ENCODE assay signal across 9 mouse cellular contexts in genomic region chr19:10019214-10019760, GRCm38 (mm10). TPM values are rescaled to one million over a fixed set of nuclear protein-coding genes. Genes with fewer than 3 reads are reported as not detected.
A peak's percentile ranks its signal among the peaks of the same experiment; 100 is the strongest.
DNase-seq lines count a peak whose midpoint lies in the region; ATAC-seq and TF ChIP-seq lines count a peak whose summit lies in the region.
"Had no signal": no experiment of that assay in that cellular context is flagged by ENCODE, and none has a peak within 500 bp of the region (broad histone marks: within the 10 kb centered on the region; RNA-seq: fewer than 3 reads in every experiment).

No protein-coding gene starts in this region.

- peak overlapping the region; percentile 98 for H3K4me2 ChIP-seq in heart, embryonic 11.5 days
- peak overlapping the region; percentile 85 for H3K4me2 ChIP-seq in hindbrain, embryonic 12.5 days (replicated peaks)

- no peak overlapping the region for H3K27ac ChIP-seq in heart, embryonic 11.5 days (ENCODE audit: low read depth, low read length)
- H3K27ac ChIP-seq in bone marrow macrophage, adult 2 months (ENCODE audit: insufficient read depth, low read depth, low read length), result peak overlapping the region; percentile 53
- no peak overlapping the region for H3K27ac ChIP-seq in hindbrain, embryonic 12.5 days
- 0 out of 2 replicates have a peak overlapping the region, but pooled peaks have one; percentile 84 for H3K27ac ChIP-seq in midbrain, embryonic 10.5 days (replicated peaks)

- no peak for TF ChIP-seq POLR2A in bone marrow macrophage, adult 2 months (IDR thresholded peaks at IDR 0.05; ENCODE audit: borderline replicate concordance, low read depth, low read length)

- no peak for ATAC-seq in heart, embryonic 11.5 days (replicated peaks; ENCODE audit: insufficient number of reproducible peaks, low FRiP score, low TSS enrichment)
- no peak for ATAC-seq in hindbrain, embryonic 12.5 days (ENCODE audit: low FRiP score)

- no peak for TF ChIP-seq CTCF in bone marrow macrophage, adult 2 months (IDR thresholded peaks at IDR 0.05; ENCODE audit: low read depth, low read length)

- no peaks in the 10 kb centered on the region for H3K27me3 ChIP-seq in heart, embryonic 11.5 days (ENCODE audit: control insufficient read depth, insufficient read depth, low read length)
- peaks cover 8% of the 10 kb centered on the region for H3K27me3 ChIP-seq in hindbrain, embryonic 12.5 days
- peaks cover 41% of the 10 kb centered on the region for H3K27me3 ChIP-seq in midbrain, embryonic 10.5 days (ENCODE audit: low read depth, poor library complexity, severe bottlenecking)

- no peak for DNase-seq in heart, adult 18-20 months
- no peak for DNase-seq in midbrain, embryonic 10.5 days (ENCODE audit: low spot score)
- no peak for DNase-seq in gastrocnemius, adult 8-10 months (ENCODE audit: low spot score in 2 of 2)
- no peak for DNase-seq in left cerebral cortex, postnatal 36 days (ENCODE audit: low spot score in 2 of 2)
- no peak for DNase-seq in ovary, postnatal 36 days (ENCODE audit: low spot score)

- peaks cover 69% of the 10 kb centered on the region for H3K4me1 ChIP-seq in heart, embryonic 11.5 days (ENCODE audit: control insufficient read depth, insufficient read depth, low read length)
- H3K4me1 ChIP-seq in bone marrow macrophage, adult 2 months (ENCODE audit: control insufficient read depth, insufficient read depth, low read length), result peaks cover 38% of the 10 kb centered on the region
- H3K4me1 ChIP-seq in hindbrain, embryonic 12.5 days, result peaks cover 25% of the 10 kb centered on the region; the same call in 1 of the 2 replicates
- H3K4me1 ChIP-seq in midbrain, embryonic 10.5 days, result peaks cover 49% of the 10 kb centered on the region

- intact Hi-C loops in left cerebral cortex, postnatal 36 days (cut with DNase I), result no loop called here

- H3K4me3 ChIP-seq in heart, embryonic 11.5 days (ENCODE audit: low read depth, low read length), result peak overlapping the region; percentile 71
- H3K4me3 ChIP-seq in bone marrow macrophage, adult 2 months (ENCODE audit: insufficient read depth, low read length), result peak overlapping the region; percentile 81
- peak overlapping the region; percentile 55 for H3K4me3 ChIP-seq in hindbrain, embryonic 12.5 days
- H3K4me3 ChIP-seq in midbrain, embryonic 10.5 days, result peak overlapping the region; percentile 60

- WGBS in heart, embryonic 11.5 days (ENCODE audit: insufficient replicate concordance), result 73% methylated on average over 4 of the region's 4 CpGs
- 69% methylated on average over 4 of the region's 4 CpGs for WGBS in hindbrain, embryonic 12.5 days
- 72% methylated on average over 4 of the region's 4 CpGs for WGBS in midbrain, embryonic 10.5 days

- no peaks in the 10 kb centered on the region for H3K36me3 ChIP-seq in heart, embryonic 11.5 days (ENCODE audit: control insufficient read depth, insufficient read depth, low read length)
- no peaks in the 10 kb centered on the region for H3K36me3 ChIP-seq in hindbrain, embryonic 12.5 days
- H3K36me3 ChIP-seq in midbrain, embryonic 10.5 days, result no peaks in the 10 kb centered on the region

- H3K9ac ChIP-seq in heart, embryonic 11.5 days (ENCODE audit: low read depth, low read length), result peak overlapping the region; percentile 82
- 0 out of 2 replicates have a peak overlapping the region, but pooled peaks have one; percentile 63 for H3K9ac ChIP-seq in hindbrain, embryonic 12.5 days

- no peaks in the 10 kb centered on the region for H3K9me3 ChIP-seq in heart, embryonic 11.5 days (replicated peaks; ENCODE audit: control insufficient read depth, low read length)
- no peaks in the 10 kb centered on the region for H3K9me3 ChIP-seq in hindbrain, embryonic 12.5 days (replicated peaks)
- H3K9me3 ChIP-seq in midbrain, embryonic 10.5 days (replicated peaks), result 0 out of 2 replicates have a peak, but pooled peaks cover 3% of the 10 kb centered on the region

RNA-seq across cellular contexts. Expression of gene Rab3il1, which starts 17.8 kb away (rescaled TPM):
- 50.8 and 54.0 TPM in 2 replicates for polyA plus RNA-seq in heart, embryonic 11.5 days (2014; fragmentation: Nextera tagmentation; extraction: Ambion mirVana)
- total RNA-seq in heart, adult 18-20 months (2021), result 1 to 10 TPM; 6.6 to 6.8 TPM
- 156 and 178 TPM in 2 replicates for polyA plus RNA-seq in bone marrow macrophage, adult 2 months (2012; ENCODE audit: insufficient read depth, insufficient read length, missing spikeins)
- 35.4 and 40.0 TPM in 2 replicates for polyA plus RNA-seq in hindbrain, embryonic 12.5 days (2016; fragmentation: Nextera tagmentation; extraction: Ambion mirVana)
- 34.6 and 35.6 TPM in 2 replicates for polyA plus RNA-seq in midbrain, embryonic 10.5 days (2016; fragmentation: Nextera tagmentation; extraction: Ambion mirVana)
- total RNA-seq in gastrocnemius, adult 8-10 months (2022), result 1 to 10 TPM; 2.5 to 3.9 (median 3.3) TPM
- total RNA-seq in left cerebral cortex, postnatal 36 days (2021), result 1 to 10 TPM; 8.5 to 9.9 TPM
- total RNA-seq: neutrophil, adult 5-6 weeks had no signal

RNA-seq across cellular contexts. Expression of gene Best1, which starts 17.9 kb away (rescaled TPM):
- 0.10 and 0.41 TPM in 2 replicates for polyA plus RNA-seq in heart, embryonic 11.5 days (2014; fragmentation: Nextera tagmentation; extraction: Ambion mirVana)
- total RNA-seq in heart, adult 18-20 months (2021), result under 1 TPM; 0.12 to 0.13 TPM
- 0.44 and 2.3 TPM in 2 replicates for polyA plus RNA-seq in bone marrow macrophage, adult 2 months (2012; ENCODE audit: insufficient read depth, insufficient read length, missing spikeins)
- 0.94 and 1.1 TPM in 2 replicates for polyA plus RNA-seq in hindbrain, embryonic 12.5 days (2016; fragmentation: Nextera tagmentation; extraction: Ambion mirVana)
- polyA plus RNA-seq in midbrain, embryonic 10.5 days (2016; fragmentation: Nextera tagmentation; extraction: Ambion mirVana), result 1.4 and 2.0 TPM in 2 replicates
- under 1 TPM in 3 of 4 experiments, not detected in 1; 0.39 to 0.46 (median 0.45) TPM for total RNA-seq in gastrocnemius, adult 8-10 months (2022)
- total RNA-seq in left cerebral cortex, postnatal 36 days (2021), result 1 to 10 TPM; 1.0 to 1.2 TPM

RNA-seq across cellular contexts. Expression of gene Fads3, which starts 22.1 kb away (rescaled TPM):
- polyA plus RNA-seq in heart, embryonic 11.5 days (2014; fragmentation: Nextera tagmentation; extraction: Ambion mirVana), result 15.8 and 17.9 TPM in 2 replicates
- total RNA-seq in heart, adult 18-20 months (2021), result 10 to 100 TPM; 31.8 to 34.9 TPM
- polyA plus RNA-seq in bone marrow macrophage, adult 2 months (2012; ENCODE audit: insufficient read depth, insufficient read length, missing spikeins), result 4.6 and 6.5 TPM in 2 replicates
- 13.1 and 16.6 TPM in 2 replicates for polyA plus RNA-seq in hindbrain, embryonic 12.5 days (2016; fragmentation: Nextera tagmentation; extraction: Ambion mirVana)
- polyA plus RNA-seq in midbrain, embryonic 10.5 days (2016; fragmentation: Nextera tagmentation; extraction: Ambion mirVana), result 5.5 and 5.8 TPM in 2 replicates
- total RNA-seq in gastrocnemius, adult 8-10 months (2022), result 1 to 10 TPM; 1.5 to 4.9 (median 3.5) TPM
- total RNA-seq in left cerebral cortex, postnatal 36 days (2021), result 10 to 100 TPM; 26.1 to 29.6 TPM
- total RNA-seq: neutrophil, adult 5-6 weeks had no signal

RNA-seq across cellular contexts. Expression of gene Fth1, which starts 38.9 kb away (rescaled TPM):
- polyA plus RNA-seq in heart, embryonic 11.5 days (2014; fragmentation: Nextera tagmentation; extraction: Ambion mirVana), result 1,994 and 2,294 TPM in 2 replicates
- 1,000 to 10,000 TPM; 2,847 to 3,135 TPM for total RNA-seq in heart, adult 18-20 months (2021)
- polyA plus RNA-seq in bone marrow macrophage, adult 2 months (2012; ENCODE audit: insufficient read depth, insufficient read length, missing spikeins), result 20,335 and 20,363 TPM in 2 replicates
- polyA plus RNA-seq in hindbrain, embryonic 12.5 days (2016; fragmentation: Nextera tagmentation; extraction: Ambion mirVana), result 1,445 and 1,581 TPM in 2 replicates
- 1,350 and 1,398 TPM in 2 replicates for polyA plus RNA-seq in midbrain, embryonic 10.5 days (2016; fragmentation: Nextera tagmentation; extraction: Ambion mirVana)
- total RNA-seq in gastrocnemius, adult 8-10 months (2022), result 1,000 to 10,000 TPM; 1,901 to 2,305 (median 2,120) TPM
- total RNA-seq in left cerebral cortex, postnatal 36 days (2021), result 1,000 to 10,000 TPM; 2,116 to 2,547 TPM

Comparison
In these comparisons a context has a peak if more than half of its experiments do, and no peak if none do; other contexts are left out.
1. H3K27ac ChIP-seq: peak in bone marrow macrophage, adult 2 months (single experiment) and midbrain, embryonic 10.5 days (single experiment); none in heart, embryonic 11.5 days (single experiment) and hindbrain, embryonic 12.5 days (single experiment).
2. Peak in every context shown above with its lines, with median percentiles within 50 percentile points of each other: H3K4me3 ChIP-seq.